Mouse (Mus musculus): ENCODE measurements around the gene Il10. TPM values are rescaled to one million over a fixed set of nuclear protein-coding genes. Genes with fewer than 3 reads are reported as not detected.
A peak's percentile ranks its signal among the peaks of the same experiment; 100 is the strongest.

Il10 gene
- polyA plus RNA-seq (2015; fragmentation: Nextera tagmentation; extraction: Ambion mirVana): not detected in 2 replicates

DNA sequence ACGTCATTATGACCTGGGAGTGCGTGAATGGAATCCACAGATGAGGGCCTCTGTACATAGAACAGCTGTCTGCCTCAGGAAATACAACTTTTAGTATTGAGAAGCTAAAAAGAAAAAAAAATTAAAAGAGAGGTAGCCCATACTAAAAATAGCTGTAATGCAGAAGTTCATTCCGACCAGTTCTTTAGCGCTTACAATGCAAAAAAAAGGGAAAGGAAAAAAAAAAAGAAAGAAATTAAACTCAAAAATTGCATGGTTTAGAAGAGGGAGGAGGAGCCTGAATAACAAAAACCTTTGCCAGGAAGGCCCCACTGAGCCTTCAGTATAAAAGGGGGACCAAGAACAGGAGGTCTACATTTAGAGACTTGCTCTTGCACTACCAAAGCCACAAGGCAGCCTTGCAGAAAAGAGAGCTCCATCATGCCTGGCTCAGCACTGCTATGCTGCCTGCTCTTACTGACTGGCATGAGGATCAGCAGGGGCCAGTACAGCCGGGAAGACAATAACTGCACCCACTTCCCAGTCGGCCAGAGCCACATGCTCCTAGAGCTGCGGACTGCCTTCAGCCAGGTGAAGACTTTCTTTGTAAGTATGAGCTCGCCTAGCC lies at the start of gene Il10:
Gene Il10, plus strand, starts transcription at position 354 of the 607 bp plus-strand sequence.
- H3K9ac ChIP-seq (ENCODE audit: low read depth, low read length): no peak within 1 kb of the TSS
- H3K36me3 ChIP-seq (ENCODE audit: control insufficient read depth, insufficient read depth, low read length): no peaks in the 10 kb centered on the region
- H3K27me3 ChIP-seq (replicated peaks; ENCODE audit: control insufficient read depth, insufficient read depth, low read length): no peaks in the 10 kb centered on the region
- no peak for ATAC-seq
- no peaks in the 10 kb centered on the region for H3K9me3 ChIP-seq (ENCODE audit: control insufficient read depth, low read length)
- H3K4me3 ChIP-seq (ENCODE audit: low read length): no peak within 1 kb of the TSS
- no peaks in the 10 kb centered on the region for H3K4me1 ChIP-seq (ENCODE audit: control insufficient read depth, insufficient read depth, low read length)
- H3K27ac ChIP-seq (ENCODE audit: low read length): no peak within 1 kb of the TSS
- WGBS: 64% methylated on average over 8 of the region's 8 CpGs
- H3K4me2 ChIP-seq (ENCODE audit: low read depth, low read length): no peak within 1 kb of the TSS

- H3K27me3 ChIP-seq (replicated peaks; ENCODE audit: control insufficient read depth, insufficient read depth, low read length): no peaks in the 10 kb centered on the region
- no peak overlapping the region for H3K9ac ChIP-seq (ENCODE audit: low read depth, low read length)
- 48% methylated on average over 1 of the region's 1 CpGs for WGBS
- no peak overlapping the region for H3K4me3 ChIP-seq (ENCODE audit: low read length)
- no peak; the same call in 1 of the 2 replicates for ATAC-seq
- no peak overlapping the region for H3K27ac ChIP-seq (ENCODE audit: low read length)
- no peak overlapping the region for H3K4me2 ChIP-seq (ENCODE audit: low read depth, low read length)
- H3K9me3 ChIP-seq (ENCODE audit: control insufficient read depth, low read length): no peaks in the 10 kb centered on the region
- no peaks in the 10 kb centered on the region for H3K36me3 ChIP-seq (ENCODE audit: control insufficient read depth, insufficient read depth, low read length)
- peaks cover 2% of the 10 kb centered on the region; the same call in 1 of the 2 replicates for H3K4me1 ChIP-seq (ENCODE audit: control insufficient read depth, insufficient read depth, low read length)
Measured at GRCm38 (mm10) chr1:130979455-130979854, 40.2 kb upstream of the Il10 start.

DNA sequence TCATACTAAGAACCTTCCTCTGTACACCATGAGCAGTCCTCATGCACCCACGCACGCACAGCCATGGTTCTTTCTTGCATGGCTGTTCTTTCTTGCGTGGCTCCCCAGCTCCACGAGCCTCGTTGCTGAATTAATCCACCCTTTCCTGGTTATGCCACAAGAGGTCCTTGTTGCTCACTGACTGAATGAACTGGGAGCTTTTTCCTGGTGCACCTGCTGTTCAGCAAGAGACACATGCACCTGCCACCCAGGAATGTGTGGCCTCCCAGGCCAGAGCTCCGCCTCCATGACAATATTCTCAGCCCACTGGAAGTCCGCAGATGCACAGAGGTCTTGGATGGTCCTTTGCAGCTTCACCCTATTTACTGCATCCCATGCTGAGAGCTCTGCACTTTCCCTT lies 35.2 kb upstream of the Il10 start:
- Histone ChIP-seq H3K4me2 (ENCODE audit: low read depth, low read length) (no peak overlapping the region), H3K36me3 (ENCODE audit: control insufficient read depth, insufficient read depth, low read length) (no peaks in the 10 kb centered on the region), H3K27ac (ENCODE audit: low read length) (no peak overlapping the region), H3K4me3 (ENCODE audit: low read length) (no peak overlapping the region), H3K4me1 (ENCODE audit: control insufficient read depth, insufficient read depth, low read length) (peaks cover 2% of the 10 kb centered on the region; the same call in 1 of the 2 replicates), H3K9me3 (ENCODE audit: control insufficient read depth, low read length) (no peaks in the 10 kb centered on the region), H3K9ac (ENCODE audit: low read depth, low read length) (no peak overlapping the region), H3K27me3 (replicated peaks; ENCODE audit: control insufficient read depth, insufficient read depth, low read length) (no peaks in the 10 kb centered on the region)
- peak; percentile 44; the same call in 1 of the 2 replicates for ATAC-seq
- WGBS: 59% methylated on average over 7 of the region's 7 CpGs

GRCm38 (mm10) chr1:130987001-130987400 lies 32.6 kb upstream of the Il10 start:
- no peak for ATAC-seq
- Histone ChIP-seq H3K9ac (ENCODE audit: low read depth, low read length) (no peak overlapping the region), H3K9me3 (ENCODE audit: control insufficient read depth, low read length) (no peaks in the 10 kb centered on the region), H3K4me2 (ENCODE audit: low read depth, low read length) (no peak overlapping the region), H3K36me3 (ENCODE audit: control insufficient read depth, insufficient read depth, low read length) (no peaks in the 10 kb centered on the region), H3K27me3 (replicated peaks; ENCODE audit: control insufficient read depth, insufficient read depth, low read length) (no peaks in the 10 kb centered on the region), H3K4me1 (ENCODE audit: control insufficient read depth, insufficient read depth, low read length) (peaks cover 2% of the 10 kb centered on the region; the same call in 1 of the 2 replicates), H3K27ac (ENCODE audit: low read length) (no peak overlapping the region), H3K4me3 (ENCODE audit: low read length) (no peak overlapping the region)
- 89% methylated on average over 5 of the region's 5 CpGs for WGBS

DNA sequence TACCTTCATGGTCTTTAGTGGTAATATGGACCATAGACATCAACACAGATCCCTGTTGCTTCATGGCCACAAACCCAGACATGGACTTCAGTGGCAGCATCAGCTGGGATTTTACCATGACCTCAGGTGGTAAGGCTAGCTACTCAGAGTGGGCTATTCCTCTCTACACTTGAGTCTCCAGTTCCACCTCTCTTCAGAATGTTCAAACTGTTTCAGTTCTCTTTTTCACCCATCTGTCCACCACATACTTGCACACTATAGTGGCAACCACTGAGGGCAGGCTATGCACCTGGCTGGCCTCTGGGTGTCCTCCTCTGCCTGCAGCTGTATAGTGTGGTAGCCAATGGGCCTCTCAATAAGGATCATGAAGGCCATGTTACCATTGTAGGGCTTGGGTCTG lies 32.2 kb upstream of the Il10 start:
- H3K36me3 ChIP-seq (ENCODE audit: control insufficient read depth, insufficient read depth, low read length): no peaks in the 10 kb centered on the region
- H3K4me2 ChIP-seq (ENCODE audit: low read depth, low read length): no peak overlapping the region
- peaks cover 2% of the 10 kb centered on the region; the same call in 1 of the 2 replicates for H3K4me1 ChIP-seq (ENCODE audit: control insufficient read depth, insufficient read depth, low read length)
- no peaks in the 10 kb centered on the region for H3K27me3 ChIP-seq (replicated peaks; ENCODE audit: control insufficient read depth, insufficient read depth, low read length)
- H3K9ac ChIP-seq (ENCODE audit: low read depth, low read length): no peak overlapping the region
- no peaks in the 10 kb centered on the region for H3K9me3 ChIP-seq (ENCODE audit: control insufficient read depth, low read length)
- H3K4me3 ChIP-seq (ENCODE audit: low read length): no peak overlapping the region
- no peak for ATAC-seq
- no peak overlapping the region for H3K27ac ChIP-seq (ENCODE audit: low read length)

- no peak overlapping the region for H3K9ac ChIP-seq (ENCODE audit: low read depth, low read length)
- no peaks in the 10 kb centered on the region for H3K9me3 ChIP-seq (ENCODE audit: control insufficient read depth, low read length)
- no peak overlapping the region for H3K4me2 ChIP-seq (ENCODE audit: low read depth, low read length)
- H3K27me3 ChIP-seq (replicated peaks; ENCODE audit: control insufficient read depth, insufficient read depth, low read length): no peaks in the 10 kb centered on the region
- 79% methylated on average over 3 of the region's 3 CpGs for WGBS
- H3K27ac ChIP-seq (ENCODE audit: low read length): no peak overlapping the region
- H3K36me3 ChIP-seq (ENCODE audit: control insufficient read depth, insufficient read depth, low read length): no peaks in the 10 kb centered on the region
- no peak overlapping the region for H3K4me3 ChIP-seq (ENCODE audit: low read length)
- no peak for ATAC-seq
- no peaks in the 10 kb centered on the region; the same call in 1 of the 2 replicates for H3K4me1 ChIP-seq (ENCODE audit: control insufficient read depth, insufficient read depth, low read length)
Measured at GRCm38 (mm10) chr1:130989331-130989730, 30.3 kb upstream of the Il10 start.

DNA sequence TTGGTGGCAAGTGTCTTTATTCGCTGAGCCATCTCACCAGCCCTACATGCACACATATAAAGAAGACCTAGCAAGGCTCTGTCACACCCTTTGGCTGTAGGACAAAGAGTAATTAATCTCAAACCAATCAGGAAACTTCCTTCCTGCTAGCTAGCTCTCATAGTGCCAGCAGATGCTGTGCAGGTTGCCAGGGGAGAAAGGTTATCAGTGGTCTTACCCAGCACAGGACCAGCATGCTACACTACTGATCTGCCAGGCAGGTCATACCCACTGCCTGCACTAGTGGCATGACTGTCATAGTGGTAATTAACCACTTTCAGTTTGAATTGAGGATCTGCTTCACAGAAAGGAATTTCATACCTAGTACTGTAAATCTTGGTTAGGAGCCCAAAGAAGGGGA lies 29.2 kb upstream of the Il10 start:
- Histone ChIP-seq H3K9ac (ENCODE audit: low read depth, low read length) (no peak overlapping the region), H3K4me1 (ENCODE audit: control insufficient read depth, insufficient read depth, low read length) (no peaks in the 10 kb centered on the region), H3K9me3 (ENCODE audit: control insufficient read depth, low read length) (no peaks in the 10 kb centered on the region), H3K27me3 (replicated peaks; ENCODE audit: control insufficient read depth, insufficient read depth, low read length) (no peaks in the 10 kb centered on the region), H3K4me2 (ENCODE audit: low read depth, low read length) (no peak overlapping the region), H3K36me3 (ENCODE audit: control insufficient read depth, insufficient read depth, low read length) (no peaks in the 10 kb centered on the region), H3K27ac (ENCODE audit: low read length) (no peak overlapping the region), H3K4me3 (ENCODE audit: low read length) (no peak overlapping the region)
- no peak for ATAC-seq
- WGBS: 92% methylated on average over 1 of the region's 1 CpGs

GRCm38 (mm10) chr1:130993574-130994154 lies 26.0 kb upstream of the Il10 start:
- Histone ChIP-seq H3K9me3 (ENCODE audit: control insufficient read depth, low read length) (no peaks in the 10 kb centered on the region), H3K4me1 (ENCODE audit: control insufficient read depth, insufficient read depth, low read length) (no peaks in the 10 kb centered on the region), H3K27ac (ENCODE audit: low read length) (no peak overlapping the region), H3K4me2 (ENCODE audit: low read depth, low read length) (no peak overlapping the region), H3K36me3 (ENCODE audit: control insufficient read depth, insufficient read depth, low read length) (no peaks in the 10 kb centered on the region), H3K4me3 (ENCODE audit: low read length) (no peak overlapping the region), H3K27me3 (replicated peaks; ENCODE audit: control insufficient read depth, insufficient read depth, low read length) (no peaks in the 10 kb centered on the region), H3K9ac (ENCODE audit: low read depth, low read length) (no peak overlapping the region)
- ATAC-seq: no peak
- WGBS: 82% methylated on average over 9 of the region's 9 CpGs

DNA sequence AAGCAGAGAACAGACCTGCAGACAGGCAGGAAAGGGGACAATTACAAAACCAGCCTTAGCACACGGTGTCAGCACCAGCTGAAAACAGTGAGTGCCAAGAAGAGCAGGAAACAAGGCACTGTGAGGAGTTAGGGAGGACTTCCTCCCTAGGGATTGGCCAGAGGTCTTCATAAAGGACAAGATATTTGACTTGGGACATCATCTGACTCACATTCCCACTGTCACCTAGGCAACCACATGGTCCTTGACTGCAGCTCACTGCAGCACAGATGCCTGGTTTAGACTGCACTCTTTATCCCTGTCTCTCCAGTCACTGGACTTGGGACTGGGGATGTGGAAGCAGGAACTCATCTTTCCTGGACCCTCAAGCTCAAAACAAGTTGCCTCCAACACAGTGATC lies 24.1 kb upstream of the Il10 start:
- Histone ChIP-seq H3K4me2 (ENCODE audit: low read depth, low read length) (no peak overlapping the region), H3K27ac (ENCODE audit: low read length) (no peak overlapping the region), H3K9me3 (ENCODE audit: control insufficient read depth, low read length) (no peaks in the 10 kb centered on the region), H3K4me3 (ENCODE audit: low read length) (no peak overlapping the region), H3K27me3 (replicated peaks; ENCODE audit: control insufficient read depth, insufficient read depth, low read length) (no peaks in the 10 kb centered on the region), H3K4me1 (ENCODE audit: control insufficient read depth, insufficient read depth, low read length) (no peaks in the 10 kb centered on the region), H3K36me3 (ENCODE audit: control insufficient read depth, insufficient read depth, low read length) (no peaks in the 10 kb centered on the region), H3K9ac (ENCODE audit: low read depth, low read length) (no peak overlapping the region)
- WGBS: 24% methylated on average over 1 of the region's 1 CpGs
- ATAC-seq: no peak

- Histone ChIP-seq H3K27me3 (replicated peaks; ENCODE audit: control insufficient read depth, insufficient read depth, low read length) (no peaks in the 10 kb centered on the region), H3K4me3 (ENCODE audit: low read length) (no peak overlapping the region), H3K4me2 (ENCODE audit: low read depth, low read length) (no peak overlapping the region), H3K27ac (ENCODE audit: low read length) (no peak overlapping the region), H3K9me3 (ENCODE audit: control insufficient read depth, low read length) (no peaks in the 10 kb centered on the region), H3K9ac (ENCODE audit: low read depth, low read length) (no peak overlapping the region), H3K4me1 (ENCODE audit: control insufficient read depth, insufficient read depth, low read length) (no peaks in the 10 kb centered on the region), H3K36me3 (ENCODE audit: control insufficient read depth, insufficient read depth, low read length) (no peaks in the 10 kb centered on the region)
- 91% methylated on average over 10 of the region's 10 CpGs for WGBS
- no peak for ATAC-seq
Measured at GRCm38 (mm10) chr1:130996356-130996755, 23.3 kb upstream of the Il10 start.

All from intestine, embryonic 16.5 days (tissue).